ENCODE assay signal across 7 mouse cellular contexts in the genomic region with DNA sequence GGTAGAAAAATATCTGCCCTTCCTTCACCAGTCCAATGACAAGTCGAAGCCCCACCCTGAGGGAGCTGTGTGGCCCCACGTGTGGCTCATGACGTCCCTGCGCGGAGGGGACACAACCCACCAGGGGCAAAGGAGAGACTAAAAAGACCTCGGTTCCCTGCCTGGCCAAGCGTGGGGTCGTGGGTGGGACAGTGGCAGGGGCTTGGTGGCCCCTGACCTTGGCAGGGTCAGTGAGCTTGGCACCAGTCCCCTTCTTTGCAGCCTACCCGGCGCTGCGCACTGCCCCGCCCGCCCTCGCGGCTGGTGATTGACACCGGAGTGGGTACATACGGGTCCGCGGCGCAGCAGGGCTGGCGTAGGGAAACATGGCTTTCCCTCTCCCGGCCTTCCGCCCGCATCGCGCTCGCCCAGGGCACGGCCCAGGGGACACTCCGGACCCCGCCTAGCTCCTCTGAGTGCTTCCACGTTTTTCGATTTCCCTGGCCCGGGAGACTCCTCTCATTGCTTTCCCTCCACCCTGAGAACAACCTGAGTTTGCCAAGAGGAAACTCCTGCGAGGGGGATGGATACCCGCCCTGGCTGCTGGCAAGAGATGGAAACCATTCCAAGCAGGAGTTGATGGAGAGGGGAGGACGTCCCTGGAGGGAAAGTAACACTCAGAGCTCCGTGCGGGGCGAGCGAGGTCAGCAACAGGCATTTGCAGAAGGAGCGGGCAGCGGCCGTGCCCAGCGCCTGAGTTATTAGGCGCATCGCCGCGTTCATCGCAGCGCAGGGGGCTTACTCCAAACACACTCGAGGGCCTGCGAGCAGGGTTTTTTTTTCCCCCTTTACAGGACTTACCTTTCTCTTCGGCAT. TPM values are rescaled to one million over a fixed set of nuclear protein-coding genes. Genes with fewer than 3 reads are reported as not detected.
DNase-seq lines count a peak whose midpoint lies in the region; TF ChIP-seq lines count a peak whose summit lies in the region.

No protein-coding gene starts in this region.

- DNase-seq in adrenal gland, postnatal 10 days, result peak; percentile 74
- peak; percentile 69 for DNase-seq in embryo, embryonic 9.5 days (ENCODE audit: extremely low spot score)
- peak; percentile 96 for DNase-seq in heart, adult 11 months
- DNase-seq in kidney, adult 11 months, result peak; percentile 36
- DNase-seq in left cerebral cortex, postnatal 4 days, result peak; percentile 73
- DNase-seq in midbrain, embryonic 10.5 days (ENCODE audit: low spot score), result peak; percentile 78

- no peaks in the 10 kb centered on the region for H3K27me3 ChIP-seq in midbrain, embryonic 10.5 days (ENCODE audit: low read depth, poor library complexity, severe bottlenecking)
- no peaks in the 10 kb centered on the region for H3K27me3 ChIP-seq in small intestine, adult 2 months (ENCODE audit: control insufficient read depth, insufficient read depth, low read length)

- H3K27ac ChIP-seq in midbrain, embryonic 10.5 days (replicated peaks), result peak overlapping the region; percentile 81
- H3K27ac ChIP-seq in small intestine, adult 2 months (ENCODE audit: insufficient read depth, low read depth, low read length), result no peak overlapping the region

- peaks cover 12% of the 10 kb centered on the region for H3K4me1 ChIP-seq in midbrain, embryonic 10.5 days
- no peaks in the 10 kb centered on the region for H3K4me1 ChIP-seq in small intestine, adult 2 months (ENCODE audit: control insufficient read depth, insufficient read depth, insufficient read length, low read length)

- H3K9me3 ChIP-seq in midbrain, embryonic 10.5 days (replicated peaks), result peaks cover 4% of the 10 kb centered on the region

- TF ChIP-seq CTCF in small intestine, adult 2 months (IDR thresholded peaks at IDR 0.05; ENCODE audit: extremely low read depth, insufficient read length, insufficient replicate concordance, low read depth, low read length), result no peak

- intact Hi-C loops in left cerebral cortex, postnatal 4 days (cut with DNase I), result loop anchor here (10.0 kb wide), 2 partner anchors 171 to 199 kb away; a partner anchor contains a TSS

- H3K36me3 ChIP-seq in midbrain, embryonic 10.5 days, result peaks cover 11% of the 10 kb centered on the region
- H3K36me3 ChIP-seq in small intestine, adult 2 months (ENCODE audit: control insufficient read depth, insufficient read depth, low read length), result no peaks in the 10 kb centered on the region

- TF ChIP-seq POLR2A in small intestine, adult 2 months (IDR thresholded peaks at IDR 0.05; ENCODE audit: low read depth, low read length), result no peak

- peak overlapping the region; percentile 73 for H3K4me3 ChIP-seq in midbrain, embryonic 10.5 days
- peak overlapping the region; percentile 65 for H3K4me3 ChIP-seq in small intestine, adult 2 months (ENCODE audit: low read depth, low read length)

- WGBS in midbrain, embryonic 10.5 days, result 3% methylated on average over 50 of the region's 53 CpGs
- WGBS in small intestine, adult 2 months, result 4% methylated on average over 53 of the region's 53 CpGs

RNA-seq across cellular contexts. Expression of a gene that starts 0.7 kb away (rescaled TPM):
- total RNA-seq in adrenal gland, postnatal 10 days (2021), result 10 to 100 TPM; 55.5 to 82.5 TPM
- 100 to 1,000 TPM; 109 to 119 TPM for total RNA-seq in left cerebral cortex, postnatal 4 days (2021)
- polyA plus RNA-seq in midbrain, embryonic 10.5 days (2016; fragmentation: Nextera tagmentation; extraction: Ambion mirVana), result 140 and 141 TPM in 2 replicates
- polyA plus RNA-seq in small intestine, adult 2 months (2012; rRNA removed), result 0.44 and 1.0 TPM in 2 replicates

Comparison
In these comparisons a context has a peak if more than half of its experiments do, and no peak if none do; other contexts are left out.
1. DNase-seq: peak in every context shown above with its lines; median percentile 96 in heart, adult 11 months; 78 in midbrain, embryonic 10.5 days; 74 in adrenal gland, postnatal 10 days; 73 in left cerebral cortex, postnatal 4 days; 69 in embryo, embryonic 9.5 days; 36 in kidney, adult 11 months.